Mouse (Mus musculus) neural tube, postnatal 0 days (tissue): ENCODE measurements around the gene Etnppl. TPM values are rescaled to one million over a fixed set of nuclear protein-coding genes. Genes with fewer than 3 reads are reported as not detected.

Experiments
- polyA plus RNA-seq: library from polyadenylated mRNA; unstranded; fragments of >200 nt; fragmentation: Nextera tagmentation; extraction: Ambion mirVana; gene quantifications from 2 replicates; pipeline ENCODE4 v1.2.1, GENCODE M21; 2015

Etnppl gene
- polyA plus RNA-seq, result 0.14 and 0.20 TPM in 2 replicates

DNA sequence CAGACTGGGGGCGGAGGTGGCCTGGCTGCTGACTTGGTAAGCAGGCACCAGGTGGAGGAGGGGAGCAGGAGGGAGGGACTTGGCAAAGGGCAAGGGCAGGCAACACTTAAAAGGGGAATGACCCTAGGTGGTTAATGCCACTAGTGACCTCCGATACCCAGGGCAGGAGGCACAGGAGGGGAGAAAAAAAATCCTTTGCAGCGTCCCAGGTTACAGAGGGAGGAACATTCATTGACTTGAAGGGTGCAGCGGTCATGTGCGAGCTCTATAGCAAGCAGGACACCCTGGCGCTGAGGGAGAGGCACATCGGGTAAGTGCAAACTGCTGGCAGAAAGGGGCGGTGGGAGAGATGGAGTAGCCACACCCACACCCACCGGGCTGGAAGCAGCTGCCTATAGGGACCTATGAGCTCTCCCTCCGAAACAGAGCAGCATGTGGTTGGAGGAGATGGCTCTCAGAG, at the start of gene Etnppl:
Gene Etnppl, plus strand, starts transcription at position 10 of the 460 bp plus-strand sequence.

Other genes starting within 250 kb of the Etnppl start
- gene Ostc, start 92.0 kb downstream of the Etnppl start, polyA plus RNA-seq, result 182 and 199 TPM in 2 replicates
- gene Rpl34, start 113.0 kb downstream of the Etnppl start, polyA plus RNA-seq, result 523 and 549 TPM in 2 replicates